Mouse (Mus musculus) thymus, adult 2 months (tissue): Measurements from ENCODE around the gene Slc27a3.

ENCODE experiments used
- CTCF ChIP-seq: fragments of 200-500 bp; IDR thresholded peaks from 2 replicates; pipeline ENCODE4 v1.5.1; 2012; ENCODE audit warnings: mild to moderate bottlenecking, control low read depth, low read length, moderate library complexity, borderline replicate concordance; ENCODE audit not compliant: control insufficient read depth, poor library complexity, insufficient read depth; ENCODE audit errors: extremely low read depth
- POLR2A ChIP-seq: fragments of 200-500 bp; IDR thresholded peaks from 2 replicates; pipeline ENCODE4 v1.6.1; 2012; ENCODE audit warnings: mild to moderate bottlenecking, low read length, control low read depth, moderate library complexity; ENCODE audit not compliant: control insufficient read depth, poor library complexity, insufficient read depth; ENCODE audit errors: extremely low read depth

DNA sequence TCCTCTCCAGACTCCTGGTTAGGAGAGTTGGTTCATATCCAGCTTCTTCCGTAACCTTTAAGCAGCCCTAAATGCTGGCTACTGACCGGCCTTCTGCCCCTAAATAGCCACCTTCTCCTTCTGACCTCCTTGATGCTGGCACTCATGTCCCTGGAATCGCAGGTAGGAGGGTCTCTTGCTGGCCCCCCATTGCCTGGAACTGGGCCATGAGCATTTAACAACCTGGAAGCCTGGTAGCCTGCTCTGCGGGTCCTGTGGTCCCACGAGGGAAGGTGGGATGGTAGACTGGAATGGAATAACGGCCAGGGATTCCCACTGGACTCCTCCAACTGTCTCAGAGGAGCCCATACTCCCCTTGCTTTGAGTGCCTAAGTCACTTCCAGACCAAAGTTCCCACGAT, 17.9 kb downstream of the Slc27a3 start:
- TF ChIP-seq CTCF (no peak), POLR2A (no peak)
